Mouse (Mus musculus): ENCODE results near the gene Cadm1.

Cadm1 gene

GRCm38 (mm10) chr9:47548916-47549315, 18.9 kb downstream of the Cadm1 start:
- DNase-seq (ENCODE audit: low spot score in 2 of 2): no peak

GRCm38 (mm10) chr9:47552960-47553575, 23.1 kb downstream of the Cadm1 start:
- DNase-seq (ENCODE audit: low spot score in 2 of 2): no peak

- DNase-seq (ENCODE audit: low spot score in 2 of 2): no peak
Observed at GRCm38 (mm10) chr9:47560726-47561125, 30.8 kb downstream of the Cadm1 start.

- DNase-seq (ENCODE audit: low spot score in 2 of 2): no peak
Observed at GRCm38 (mm10) chr9:47561596-47561995, 31.6 kb downstream of the Cadm1 start.

DNA sequence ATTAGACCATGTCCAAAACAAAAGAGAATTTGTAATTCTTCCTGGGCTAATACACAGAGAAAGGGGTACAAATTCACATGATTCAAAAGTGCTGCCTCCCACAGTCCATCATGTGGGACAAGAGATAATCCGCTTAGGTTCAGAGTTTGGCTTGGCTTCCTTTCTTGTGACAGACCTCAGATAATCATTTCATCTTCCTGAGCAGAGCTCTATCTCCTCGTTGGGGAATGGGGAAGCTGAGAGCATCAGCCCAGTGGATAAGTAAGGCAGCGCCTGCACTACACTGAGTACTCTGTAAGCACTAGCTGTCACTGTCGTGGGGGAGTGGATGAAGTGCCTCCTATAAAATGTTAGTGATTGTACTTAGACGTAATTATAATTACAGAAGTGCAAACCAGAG, 35.1 kb downstream of the Cadm1 start:
- DNase-seq (ENCODE audit: low spot score in 2 of 2): no peak

DNA sequence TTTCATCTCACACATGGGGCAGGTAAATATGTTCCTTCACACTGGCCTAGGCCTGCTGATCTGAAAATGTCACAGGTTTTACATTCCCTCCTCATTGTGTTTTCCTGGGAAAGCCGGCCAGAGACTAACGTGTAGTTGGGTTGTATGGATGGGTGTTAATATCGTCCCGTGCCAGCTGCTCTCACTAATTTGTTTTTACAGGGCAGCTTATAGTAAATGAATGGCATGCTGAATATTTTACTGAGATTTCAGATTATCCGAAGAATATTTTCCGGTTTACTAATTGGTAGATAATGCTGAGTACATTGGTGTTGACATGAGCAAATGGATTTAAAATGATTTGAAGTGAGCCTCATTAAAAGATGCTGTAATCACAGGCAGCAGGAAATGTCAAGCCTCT, 37.9 kb downstream of the Cadm1 start:
- DNase-seq (ENCODE audit: low spot score in 2 of 2): no peak

GRCm38 (mm10) chr9:47570184-47570583, 40.2 kb downstream of the Cadm1 start:
- no peak for DNase-seq (ENCODE audit: low spot score in 2 of 2)

DNA sequence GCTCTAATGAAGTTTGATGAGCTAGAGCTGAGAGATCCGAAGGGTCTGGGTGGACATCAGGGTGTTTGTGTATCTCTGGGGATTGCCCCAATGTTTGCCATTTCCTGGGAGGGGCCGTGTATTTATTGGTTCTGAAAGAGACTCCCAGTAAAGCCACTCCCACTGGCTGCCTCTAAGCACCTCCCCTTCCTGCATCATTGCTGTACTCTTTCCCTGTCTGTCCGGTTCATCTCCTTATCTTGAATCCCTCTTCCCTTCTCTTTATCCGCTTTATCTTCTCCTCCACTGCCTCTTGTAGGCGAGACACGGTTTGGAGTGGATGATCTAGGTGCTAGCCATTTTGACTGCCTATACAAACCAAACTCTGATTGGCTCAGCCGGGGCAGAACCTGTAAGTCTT, 41.5 kb downstream of the Cadm1 start:
- DNase-seq (ENCODE audit: low spot score in 2 of 2): no peak

- DNase-seq (ENCODE audit: low spot score in 2 of 2): no peak
Observed at GRCm38 (mm10) chr9:47572132-47572531, 42.2 kb downstream of the Cadm1 start.

GRCm38 (mm10) chr9:47573456-47573855, 43.5 kb downstream of the Cadm1 start:
- no peak for DNase-seq (ENCODE audit: low spot score in 2 of 2)

DNA sequence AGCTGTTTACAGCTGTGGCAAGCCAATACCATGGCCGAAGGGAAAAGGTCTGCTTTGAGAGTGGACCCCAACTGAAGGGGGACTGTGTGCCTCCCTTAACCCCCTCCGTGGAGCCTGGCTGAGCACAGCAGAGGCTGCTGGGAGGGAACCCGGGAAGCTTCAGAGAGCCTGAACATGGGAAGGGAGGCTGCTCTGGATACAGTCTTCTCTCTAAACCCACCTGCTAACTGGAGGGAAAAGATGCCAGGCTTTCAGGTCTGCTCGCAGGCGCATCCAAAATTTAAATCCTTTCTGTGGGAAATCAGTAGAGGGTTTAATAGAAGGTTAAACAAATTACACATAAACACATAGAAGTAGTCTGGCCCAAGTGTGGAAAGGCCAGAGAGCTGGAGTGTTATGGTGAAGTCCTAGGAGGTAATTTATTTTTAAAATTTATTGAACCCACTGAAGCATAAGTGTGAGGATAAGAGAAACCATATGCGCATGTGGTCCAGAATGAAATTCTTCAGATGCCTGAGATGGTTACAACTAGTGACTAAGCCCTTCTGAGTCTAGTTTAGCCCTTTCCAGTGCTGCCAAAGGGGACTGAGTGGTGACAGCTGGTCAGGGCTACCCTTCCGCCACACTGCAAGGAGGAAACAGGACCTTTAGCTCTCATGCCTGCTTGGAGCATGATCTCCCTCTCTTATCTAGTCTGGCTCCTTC, 44.9 kb downstream of the Cadm1 start:
- no peak for DNase-seq (ENCODE audit: low spot score in 2 of 2)

GRCm38 (mm10) chr9:47575764-47576163, 45.8 kb downstream of the Cadm1 start:
- no peak for DNase-seq (ENCODE audit: low spot score in 2 of 2)

- DNase-seq (ENCODE audit: low spot score in 2 of 2): peak; percentile 37 to 45
Observed at GRCm38 (mm10) chr9:47579464-47579863, 49.5 kb downstream of the Cadm1 start.

DNA sequence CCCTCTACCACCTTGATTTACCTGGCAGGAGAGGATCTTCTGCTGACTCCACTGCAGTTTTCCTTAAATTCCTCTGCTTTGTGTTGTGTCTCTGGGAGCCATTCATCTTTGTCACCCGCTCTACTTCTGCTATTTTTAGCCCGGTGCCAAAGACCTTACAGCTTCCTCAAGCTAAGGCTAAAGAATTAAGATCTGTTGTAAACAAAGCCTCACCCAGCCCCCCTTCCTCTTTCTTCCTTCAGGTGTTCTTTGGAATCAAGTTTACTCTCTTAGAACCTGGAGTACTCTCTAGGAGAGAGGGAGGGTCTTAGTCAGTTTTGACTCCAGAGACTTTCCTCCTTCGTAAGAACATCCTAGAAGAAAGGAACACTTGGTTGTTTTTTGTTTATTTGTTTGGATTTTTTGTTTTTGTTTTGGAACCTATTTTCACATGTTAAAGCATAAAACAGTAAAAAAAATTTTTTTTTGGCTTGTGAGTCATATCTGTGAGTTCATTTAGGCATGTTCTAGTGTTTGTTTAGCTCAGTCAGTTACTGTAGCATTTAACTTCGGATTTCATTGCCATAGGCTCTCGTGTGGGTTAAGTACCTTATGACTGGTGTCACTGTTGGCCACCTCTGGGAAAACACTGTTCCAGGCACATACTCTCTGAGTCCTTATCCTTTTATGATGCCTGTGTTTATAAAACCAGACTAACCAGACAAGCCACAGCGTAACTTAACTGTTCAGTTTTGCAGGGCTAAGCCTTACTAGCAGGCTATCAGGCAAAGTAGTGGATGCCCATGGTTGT, 51.8 kb downstream of the Cadm1 start:
- no peak for DNase-seq (ENCODE audit: low spot score in 2 of 2)

GRCm38 (mm10) chr9:47583241-47583640, 53.3 kb downstream of the Cadm1 start:
- no peak for DNase-seq (ENCODE audit: low spot score in 2 of 2)

DNA sequence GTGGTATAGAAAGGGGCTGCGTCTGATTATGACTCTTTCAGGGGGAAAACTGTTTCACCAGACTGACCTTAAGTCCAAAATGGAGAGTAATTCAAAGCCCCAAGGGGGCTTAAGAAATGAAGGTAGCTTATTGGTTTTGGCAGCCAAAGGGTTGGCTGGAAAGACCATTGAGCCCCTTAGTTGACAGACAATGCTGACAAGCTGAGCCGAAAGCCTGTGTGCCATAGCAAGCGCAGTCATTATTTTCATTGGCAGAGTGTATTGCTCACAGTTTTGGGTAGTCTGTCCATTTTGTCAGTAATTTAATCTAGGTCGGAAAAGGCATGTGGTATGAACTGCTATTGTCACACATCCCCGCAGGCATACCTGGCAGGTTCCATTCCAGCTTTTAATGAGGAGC, 56.2 kb downstream of the Cadm1 start:
- DNase-seq (ENCODE audit: low spot score in 2 of 2): no peak

DNA sequence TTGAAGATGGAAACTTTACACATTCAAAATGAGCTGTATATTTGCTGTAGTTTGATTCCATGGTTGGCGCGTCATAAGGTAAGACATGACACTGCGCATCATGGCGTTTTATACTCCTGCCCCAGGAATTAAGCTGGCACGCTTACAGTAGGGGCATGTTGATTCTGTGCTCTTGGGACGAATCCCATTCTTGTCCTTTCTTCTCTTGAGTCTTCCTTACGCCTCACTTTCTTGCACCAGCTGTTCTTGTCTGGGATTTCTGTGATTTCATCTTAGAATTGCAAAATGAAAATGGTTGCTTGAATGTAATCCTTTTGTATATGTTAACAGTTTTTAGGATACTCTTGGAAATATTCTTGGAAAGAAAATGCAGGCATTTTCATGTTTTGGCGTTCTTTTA, 56.9 kb downstream of the Cadm1 start:
- DNase-seq (ENCODE audit: low spot score in 2 of 2): no peak

DNA sequence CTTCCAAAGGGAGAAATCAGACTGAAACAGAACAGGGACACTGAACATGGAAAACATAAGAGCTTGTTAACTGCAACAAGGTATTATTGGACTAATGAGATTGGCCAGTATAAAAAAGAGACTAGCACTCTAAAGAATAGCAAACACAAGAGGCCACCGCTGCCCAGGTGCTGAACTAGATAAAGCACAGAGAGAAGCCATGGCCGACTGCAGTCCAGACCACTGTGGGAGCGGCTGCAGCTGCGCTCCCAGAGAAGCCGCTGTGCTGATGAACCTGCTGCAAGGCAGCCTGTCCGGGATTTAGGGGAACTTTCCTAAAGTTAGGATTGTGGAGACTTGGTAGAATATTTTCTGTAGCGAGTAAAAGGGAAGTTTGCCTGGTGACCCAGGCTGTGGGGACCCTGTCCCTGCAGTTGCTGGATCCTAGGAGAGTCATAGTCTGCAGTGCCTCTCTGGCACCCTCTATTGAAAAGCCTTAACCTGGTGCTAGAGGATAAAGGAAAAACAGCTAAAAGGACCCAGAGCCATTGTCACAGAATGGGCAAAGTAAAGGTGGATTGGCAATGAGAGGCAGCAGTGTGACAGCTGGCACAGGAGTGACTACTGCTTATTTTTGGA, 57.7 kb downstream of the Cadm1 start:
- peak in 1 of 2 experiments; percentile 66 for DNase-seq (ENCODE audit: low spot score in 2 of 2)

- DNase-seq (ENCODE audit: low spot score in 2 of 2): no peak
Observed at GRCm38 (mm10) chr9:47589832-47590231, 59.9 kb downstream of the Cadm1 start.

- DNase-seq (ENCODE audit: low spot score in 2 of 2): no peak
Observed at GRCm38 (mm10) chr9:47601541-47601940, 71.6 kb downstream of the Cadm1 start.

DNA sequence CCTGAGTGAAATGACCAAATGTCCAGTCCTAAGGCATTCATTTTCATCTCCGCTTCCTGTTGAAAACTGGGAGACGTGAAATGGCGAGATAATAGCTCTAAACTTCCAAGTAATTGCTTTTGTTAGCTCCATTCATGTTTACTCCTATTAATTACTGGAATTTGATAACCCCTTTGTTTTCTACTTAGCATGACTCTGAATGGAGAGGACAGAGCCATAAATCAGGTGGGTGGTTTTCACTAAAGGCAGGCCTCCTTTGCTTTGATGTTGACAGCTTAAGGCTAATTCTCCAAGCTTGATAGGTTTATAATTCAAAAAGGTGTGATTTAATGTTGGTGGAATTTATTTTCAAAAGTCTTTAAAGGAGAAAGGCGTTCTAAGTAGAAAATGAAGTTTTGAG, 74.0 kb downstream of the Cadm1 start:
- DNase-seq (ENCODE audit: low spot score in 2 of 2): no peak

GRCm38 (mm10) chr9:47605628-47606027, 75.7 kb downstream of the Cadm1 start:
- DNase-seq (ENCODE audit: low spot score in 2 of 2): no peak

Measured in right cerebral cortex, postnatal 10 days (tissue).